Mouse (Mus musculus) kidney, adult 11 months (tissue): ENCODE results near the gene Nudt7.

ENCODE experiments used
- DNase-seq: peaks from one replicate; pipeline ENCODE4 v3.0.0; 2022

Gene Nudt7

GRCm38 (mm10) chr8:114133510-114134362 is at the start of gene Nudt7:
TSS of gene Nudt7 (plus strand) at chr8:114133557.
- DNase-seq = peak; percentile 97

DNA sequence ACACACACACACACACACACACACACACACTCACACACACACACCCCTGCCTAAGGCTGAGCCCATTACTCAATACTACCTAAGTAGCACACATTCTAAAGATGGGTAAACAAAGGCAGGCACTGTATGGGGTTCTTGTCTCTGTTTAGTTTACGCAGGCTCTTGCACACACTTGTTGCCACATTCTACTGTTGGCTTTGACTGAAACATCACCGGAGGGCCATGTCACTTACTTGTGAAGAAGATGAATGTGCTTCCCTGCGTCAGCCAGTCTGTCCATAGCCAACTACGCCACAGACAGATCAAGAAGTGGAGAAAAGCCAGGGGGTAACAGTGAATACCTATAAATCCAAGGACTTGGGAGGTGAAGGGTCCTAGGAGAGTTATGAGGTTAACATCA is 45.4 kb upstream of the Nudt7 start:
- DNase-seq = no peak

GRCm38 (mm10) chr8:114090736-114091135 is 42.6 kb upstream of the Nudt7 start:
- no peak for DNase-seq

- DNase-seq = no peak
Observed at GRCm38 (mm10) chr8:114093321-114093720, 40.0 kb upstream of the Nudt7 start.

GRCm38 (mm10) chr8:114094526-114094925 is 38.8 kb upstream of the Nudt7 start:
- no peak for DNase-seq

- DNase-seq = no peak
Observed at GRCm38 (mm10) chr8:114100561-114101206, 32.7 kb upstream of the Nudt7 start.

GRCm38 (mm10) chr8:114103401-114103800 is 30.0 kb upstream of the Nudt7 start:
- DNase-seq = no peak

GRCm38 (mm10) chr8:114105971-114106370 is 27.4 kb upstream of the Nudt7 start:
- no peak for DNase-seq

- no peak for DNase-seq
Observed at GRCm38 (mm10) chr8:114109365-114110140, 23.8 kb upstream of the Nudt7 start.

DNA sequence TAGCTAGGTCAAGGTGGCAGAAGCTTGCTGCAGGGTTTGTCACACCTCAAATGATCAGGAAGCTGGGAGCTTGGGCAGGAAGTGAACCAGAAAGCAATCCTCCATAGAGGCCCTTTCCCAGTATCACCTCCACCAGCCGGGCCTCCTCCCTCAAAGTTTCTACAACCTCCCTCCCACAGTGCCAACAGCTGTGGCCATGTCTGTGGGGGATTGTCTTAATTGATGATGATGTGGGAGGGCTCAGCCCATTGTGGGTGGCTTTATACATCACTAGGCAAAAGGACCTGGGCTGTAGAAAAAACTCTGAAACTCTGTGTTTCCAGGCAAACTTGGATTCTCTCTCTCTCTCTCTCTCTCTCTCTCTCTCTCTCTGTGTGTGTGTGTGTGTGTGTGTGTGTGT is 18.3 kb upstream of the Nudt7 start:
- DNase-seq = no peak

GRCm38 (mm10) chr8:114116049-114116448 is 17.3 kb upstream of the Nudt7 start:
- no peak for DNase-seq

- no peak for DNase-seq
Observed at GRCm38 (mm10) chr8:114117439-114117838, 15.9 kb upstream of the Nudt7 start.

DNA sequence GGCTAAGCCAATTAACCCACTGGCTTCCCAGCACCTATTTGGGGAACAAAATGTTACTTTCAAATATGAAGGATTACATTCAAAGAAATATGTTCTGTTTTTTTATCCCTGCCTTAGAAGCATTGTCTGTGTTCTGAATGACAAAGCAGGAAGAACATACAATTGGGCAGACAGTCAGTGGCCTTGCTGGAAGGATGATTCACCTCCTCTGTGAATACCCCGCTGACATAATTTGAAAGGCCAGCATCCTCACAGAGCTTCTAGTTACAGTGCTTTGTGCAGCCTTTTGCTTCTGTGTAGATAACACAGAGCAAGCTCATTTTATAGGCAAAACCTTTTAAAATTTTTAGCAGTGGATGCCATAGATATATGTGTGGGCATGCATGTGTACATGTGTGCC is 11.6 kb upstream of the Nudt7 start:
- no peak for DNase-seq

DNA sequence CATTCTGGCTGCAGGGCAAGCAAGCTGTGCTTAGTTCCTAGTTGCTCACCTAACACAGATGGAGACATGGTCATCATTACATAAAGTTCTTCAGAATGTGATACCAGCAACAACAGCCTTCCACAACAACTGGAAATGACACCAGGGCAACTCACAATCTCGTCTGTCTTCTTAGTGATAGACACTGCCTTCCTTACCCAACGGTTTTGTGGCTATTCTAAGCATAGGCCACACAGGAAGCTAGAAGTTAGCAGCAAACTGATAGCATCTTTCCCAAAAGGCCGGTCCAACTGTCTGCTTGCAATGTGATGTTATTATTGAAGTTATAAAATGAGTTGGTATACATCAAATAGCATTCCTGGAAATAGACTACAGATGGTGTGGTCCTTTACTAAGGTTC is 9.7 kb upstream of the Nudt7 start:
- no peak for DNase-seq

GRCm38 (mm10) chr8:114124084-114124750 is 9.1 kb upstream of the Nudt7 start:
- no peak for DNase-seq

DNA sequence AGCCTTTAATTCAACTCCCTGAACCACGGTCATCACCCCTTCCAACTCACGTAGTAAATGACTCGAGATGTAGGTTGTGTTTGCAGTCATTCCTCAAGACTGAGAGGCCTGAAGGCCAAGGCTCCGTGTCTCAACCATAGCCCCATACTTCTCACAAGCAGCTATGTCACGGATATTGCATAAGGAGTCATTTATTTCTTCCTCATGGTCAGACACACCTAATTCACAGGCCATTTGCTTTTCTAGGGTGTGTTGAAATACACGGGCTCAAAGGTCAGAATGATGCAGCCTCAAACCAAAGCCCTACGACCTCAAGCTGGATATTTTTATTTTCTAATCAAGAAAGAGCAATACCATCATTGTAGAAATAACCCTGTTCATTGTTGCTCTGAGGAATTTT is 2.5 kb upstream of the Nudt7 start:
- no peak for DNase-seq

DNA sequence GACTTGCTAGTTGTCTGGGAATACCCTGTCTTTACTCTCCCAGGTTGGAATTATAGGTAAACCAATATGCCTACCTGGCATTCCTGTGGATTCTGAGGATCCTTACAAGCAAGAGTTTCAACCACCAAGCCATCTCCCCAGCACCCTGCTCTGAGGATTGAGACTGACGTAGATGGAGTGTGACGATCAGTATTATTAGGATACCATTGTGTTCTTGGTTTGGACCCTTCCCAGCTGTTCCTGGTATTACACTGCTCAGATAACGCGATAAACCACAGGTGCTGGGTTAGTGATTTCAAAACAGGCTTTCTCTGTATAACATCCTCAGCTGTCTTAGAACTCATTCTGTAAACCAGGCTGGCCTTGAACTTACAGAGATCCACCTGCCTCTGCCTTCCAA is 1.9 kb upstream of the Nudt7 start:
- no peak for DNase-seq

DNA sequence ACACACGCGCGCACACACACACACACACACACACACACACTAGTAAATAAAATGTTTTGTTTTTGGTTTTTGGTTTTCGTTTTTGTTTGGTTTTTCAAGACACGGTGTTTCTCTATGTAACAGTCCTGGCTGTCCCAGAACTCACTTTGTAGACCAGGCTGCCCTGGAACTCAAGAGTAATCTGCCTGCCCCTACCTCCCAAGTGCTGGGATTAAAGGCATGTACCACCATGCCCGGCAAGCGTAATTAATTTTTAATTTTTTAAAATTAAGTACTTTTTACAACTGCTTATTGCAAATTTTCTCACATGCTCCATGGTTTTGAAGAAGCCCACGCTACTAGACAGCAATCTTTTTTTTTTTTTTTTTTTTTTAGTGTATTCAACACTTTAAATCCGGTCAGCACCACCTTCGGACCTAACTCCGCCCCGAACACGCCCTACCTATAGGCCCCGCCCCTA is 277 bp upstream of the Nudt7 start:
- peak; percentile 16 for DNase-seq

- DNase-seq = no peak
Observed at GRCm38 (mm10) chr8:114136750-114137149, 3.4 kb downstream of the Nudt7 start.

DNA sequence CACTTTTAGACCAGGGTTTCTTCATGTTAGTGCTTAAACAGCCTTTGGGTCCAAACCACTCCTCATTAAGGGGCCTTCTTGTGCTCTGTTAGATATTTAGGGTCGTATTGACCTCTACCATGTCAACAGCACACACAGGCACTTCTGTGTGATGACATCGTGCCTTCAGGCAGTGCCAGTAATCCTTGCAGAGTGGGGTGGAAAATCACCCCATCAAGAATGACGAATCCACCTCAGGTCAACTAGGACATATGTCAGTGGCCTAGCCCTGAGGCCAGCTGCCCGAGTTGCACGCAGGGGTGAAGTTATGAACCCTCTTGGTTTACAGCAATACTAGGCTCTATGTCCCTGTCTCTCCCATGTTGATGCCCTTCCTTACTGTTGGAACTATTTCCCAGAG is 3.8 kb downstream of the Nudt7 start:
- peak; percentile 8 for DNase-seq

DNA sequence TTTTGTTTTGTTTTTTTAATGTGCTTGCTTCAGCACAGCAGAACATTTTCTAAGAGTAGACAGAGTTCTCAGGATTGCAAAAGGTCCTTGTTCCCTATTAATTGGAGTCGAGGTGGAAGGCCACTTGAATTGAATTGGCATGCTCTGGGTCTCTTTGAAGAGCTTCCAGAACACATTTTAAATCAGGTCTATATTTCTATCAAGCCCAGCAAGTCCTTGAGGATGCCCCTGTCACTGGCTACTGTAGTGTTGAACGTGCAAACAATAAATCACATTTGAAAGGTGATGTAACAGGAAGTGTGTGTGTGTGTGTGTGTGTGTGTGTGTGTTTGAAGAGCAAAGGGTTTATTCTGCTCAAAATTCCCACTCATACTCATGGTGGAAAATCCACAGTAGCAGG is 7.1 kb downstream of the Nudt7 start:
- DNase-seq = no peak

GRCm38 (mm10) chr8:114142199-114142598 is 8.8 kb downstream of the Nudt7 start:
- no peak for DNase-seq
